Mouse (Mus musculus): ENCODE measurements around the gene Nbas.

The Nbas gene

DNA sequence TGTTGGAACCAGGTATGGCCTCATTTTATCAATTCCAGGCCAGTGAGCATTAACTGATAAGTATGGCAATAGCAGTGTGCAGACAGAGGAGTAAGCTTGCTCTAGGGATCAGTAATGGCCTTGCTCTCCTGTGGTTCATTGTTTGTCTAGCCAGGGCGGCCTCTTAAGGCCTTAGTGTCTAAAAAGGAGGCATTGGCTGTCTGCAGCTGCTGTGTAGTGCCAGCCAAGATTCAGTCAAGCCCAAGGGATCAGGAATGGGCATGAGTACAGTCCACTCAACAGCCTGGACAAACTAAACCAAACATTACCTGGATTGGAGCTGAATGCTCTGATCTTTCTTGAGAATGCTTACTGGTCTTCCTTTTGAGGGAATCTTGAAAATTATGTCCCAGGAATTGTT is 120.7 kb downstream of the Nbas start:
- DNase-seq (ENCODE audit: low spot score) = peak; percentile 6

DNA sequence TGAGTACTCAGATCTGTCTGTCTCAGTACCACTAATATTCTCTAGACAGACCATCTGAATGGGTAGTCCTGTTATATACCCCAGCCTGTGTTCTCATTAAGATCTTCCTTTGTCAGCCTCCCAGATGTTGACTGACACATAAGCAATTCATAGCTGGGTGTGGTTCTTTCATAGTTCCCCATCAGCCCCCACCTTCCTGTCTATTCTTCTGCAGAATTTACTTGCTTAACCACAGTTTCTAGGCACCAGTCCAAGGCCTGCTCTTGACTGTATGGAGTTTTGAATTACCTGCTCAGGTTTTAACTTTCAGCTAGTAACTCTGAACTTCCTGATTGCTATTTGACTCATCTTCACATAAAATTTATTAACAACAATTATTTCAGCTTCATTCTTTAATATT is 141.3 kb downstream of the Nbas start:
- DNase-seq (ENCODE audit: low spot score) = no peak

DNA sequence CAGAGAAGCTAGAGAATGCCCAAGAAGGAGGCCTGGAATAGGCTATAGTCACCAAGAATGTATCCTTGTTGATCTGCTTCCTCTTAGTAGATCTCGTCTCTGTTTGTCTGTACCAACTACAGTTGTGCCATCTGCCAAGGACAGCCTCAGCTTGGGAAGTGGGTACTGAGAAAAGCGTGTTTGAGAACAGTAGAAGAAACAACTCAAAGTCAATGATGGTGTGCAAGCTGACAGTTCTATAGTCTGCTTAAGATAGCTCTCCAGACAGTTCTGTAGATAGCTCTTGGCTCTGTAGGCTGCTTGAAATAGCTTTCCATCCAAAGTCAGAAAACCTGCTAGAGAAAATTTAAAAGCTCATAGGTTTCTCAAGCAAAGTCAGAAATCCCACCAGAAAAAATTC is 149.7 kb downstream of the Nbas start:
- DNase-seq (ENCODE audit: low spot score) = no peak

DNA sequence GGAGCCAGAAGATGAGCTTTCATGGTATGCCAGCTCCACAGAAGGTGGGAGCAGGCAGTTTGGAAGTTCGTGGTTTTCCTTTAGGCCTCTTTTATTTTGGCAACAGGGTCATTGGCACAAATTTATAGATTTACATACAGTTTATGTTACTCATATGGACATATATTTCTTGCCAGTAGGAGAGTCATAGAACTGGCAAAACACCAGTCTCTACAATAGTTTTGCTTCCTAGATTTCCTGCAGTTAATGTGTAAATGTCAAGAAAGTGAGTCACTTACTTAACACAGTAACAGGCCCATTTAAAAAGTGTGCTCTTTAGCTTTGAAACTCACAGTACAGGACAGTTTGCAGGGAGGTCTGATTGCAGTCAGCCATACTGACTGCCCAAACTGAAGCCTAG is 161.3 kb downstream of the Nbas start:
- no peak for DNase-seq (ENCODE audit: low spot score)

DNA sequence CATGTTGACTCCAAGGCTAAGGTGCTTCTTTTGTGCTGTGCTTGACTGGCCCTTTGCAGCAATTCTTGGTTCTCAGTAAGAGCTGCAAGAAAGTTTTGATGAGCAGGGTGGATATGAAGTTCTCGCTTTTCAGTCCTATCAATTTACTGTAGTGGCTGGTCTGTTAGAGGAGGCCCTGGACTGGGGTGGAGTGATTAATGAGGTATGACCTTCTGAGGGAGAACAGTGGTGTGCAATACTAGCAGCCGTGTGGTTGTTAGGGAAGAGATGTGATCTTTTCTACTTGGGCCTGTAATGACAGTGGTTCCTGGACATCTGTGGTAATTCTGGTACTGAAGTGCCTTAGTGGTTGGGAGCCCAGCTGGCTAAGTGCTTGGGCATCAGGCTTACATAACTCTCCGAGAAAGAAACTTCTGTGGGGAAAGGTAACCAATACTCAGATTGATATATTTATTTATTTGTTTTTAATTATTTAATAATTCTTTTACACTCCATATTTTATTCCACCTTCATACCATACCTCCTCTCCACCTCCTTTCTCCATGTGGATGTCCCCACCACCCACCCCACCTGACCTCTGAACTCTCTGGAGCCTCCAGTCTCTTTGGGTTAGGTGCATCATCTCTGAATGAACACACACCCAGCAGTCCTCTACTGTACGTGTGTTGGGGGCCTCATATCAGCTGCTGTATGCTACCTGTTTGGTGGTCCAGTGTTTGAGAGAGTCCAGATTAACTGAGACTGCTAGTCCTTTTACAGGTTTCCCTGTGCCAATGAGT is 175.9 kb downstream of the Nbas start:
- DNase-seq (ENCODE audit: low spot score) = no peak

DNA sequence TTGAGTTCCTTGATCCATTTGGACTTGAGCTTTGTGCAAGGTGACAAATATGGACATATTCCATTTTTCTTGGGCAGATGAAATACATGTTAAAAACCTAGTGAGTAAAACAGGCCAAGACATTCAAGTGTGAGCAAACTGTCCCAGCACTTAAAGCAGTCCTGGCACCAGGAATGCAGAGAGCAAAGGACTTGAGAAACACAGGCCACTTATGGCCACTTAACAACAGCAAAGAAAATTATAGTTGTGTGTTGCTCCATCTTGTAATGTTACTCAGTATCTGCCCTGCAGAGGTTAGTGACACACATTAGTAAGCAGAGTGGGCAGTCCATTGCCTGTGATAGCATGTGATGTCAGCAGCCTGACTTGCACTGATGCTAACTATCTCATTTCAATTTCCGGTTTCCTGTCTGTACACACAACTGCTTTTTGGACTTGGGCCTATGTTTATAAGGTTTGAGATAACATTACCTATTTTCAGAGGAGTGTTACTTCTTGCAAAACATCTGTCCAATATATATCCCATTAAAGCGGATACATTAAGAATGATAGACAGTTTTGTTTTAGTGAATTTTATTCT is 176.6 kb downstream of the Nbas start:
- DNase-seq (ENCODE audit: low spot score) = no peak

DNA sequence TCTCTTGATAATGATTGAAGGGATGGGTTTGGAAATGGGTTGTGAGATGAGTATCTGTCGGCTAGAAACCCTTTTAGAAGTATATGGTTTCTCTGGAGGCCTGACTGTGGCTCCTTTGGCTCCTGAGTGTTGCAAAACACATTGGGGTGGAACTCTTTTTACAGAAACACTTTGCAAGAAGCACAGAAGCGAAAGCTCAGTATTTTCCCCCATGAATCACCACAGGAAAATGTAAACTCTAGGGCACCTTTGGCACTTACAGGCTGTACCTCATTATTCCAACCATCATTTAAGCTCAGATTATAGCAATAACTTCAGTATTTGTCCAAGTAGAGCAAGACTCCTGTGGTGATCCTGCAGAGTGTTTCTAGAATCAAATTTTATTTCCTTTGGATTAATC is 180.0 kb downstream of the Nbas start:
- no peak for DNase-seq (ENCODE audit: low spot score)

DNA sequence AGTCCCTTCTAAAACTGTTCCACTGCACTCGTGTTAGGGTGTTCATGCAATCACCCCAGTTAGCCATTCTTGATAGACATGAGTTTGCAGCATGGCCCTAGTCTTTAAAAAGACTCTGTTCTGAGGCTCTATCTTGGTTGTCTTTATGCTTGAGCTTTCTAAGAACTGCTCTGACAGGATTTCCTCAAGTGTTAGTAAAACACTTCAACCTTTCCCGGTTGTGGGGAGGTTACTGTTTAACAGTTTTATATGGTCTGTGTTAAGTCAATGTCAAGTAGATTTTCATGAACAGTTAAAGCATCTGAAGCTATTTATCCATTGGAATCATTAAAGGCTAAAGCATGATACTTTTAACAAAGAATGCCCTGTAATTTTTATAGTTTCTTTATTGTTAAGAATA is 183.1 kb downstream of the Nbas start:
- no peak for DNase-seq (ENCODE audit: low spot score)

DNA sequence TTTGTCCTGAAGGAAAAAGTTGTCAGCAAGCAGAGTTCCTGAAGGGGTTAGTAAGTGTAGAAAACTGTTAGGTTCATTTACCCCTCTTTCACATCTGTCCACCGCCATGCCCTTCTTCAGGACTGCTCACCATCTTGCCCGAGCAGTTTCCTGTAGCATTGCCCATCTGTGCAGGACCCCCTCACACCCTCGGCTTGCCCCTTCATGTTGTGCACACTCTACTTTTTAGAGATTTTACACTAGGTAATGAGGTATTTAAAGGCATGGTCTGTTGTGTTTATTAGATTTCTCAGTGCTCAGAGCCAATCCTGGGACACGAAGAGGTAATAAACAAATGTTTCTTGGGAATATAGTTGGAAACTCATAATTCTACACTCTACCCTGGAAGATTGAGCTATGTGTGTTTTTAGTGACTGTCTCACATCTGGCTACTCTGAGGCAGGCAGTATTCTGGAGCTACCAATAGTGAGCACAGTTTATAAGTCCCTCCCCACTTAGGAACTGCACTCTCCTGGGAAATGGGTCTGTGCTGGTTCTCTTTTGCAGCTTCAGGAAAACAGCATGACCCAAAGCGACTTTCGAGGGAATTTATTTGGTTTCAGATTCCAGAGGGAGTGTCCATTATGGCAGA is 191.4 kb downstream of the Nbas start:
- no peak for DNase-seq (ENCODE audit: low spot score)

DNA sequence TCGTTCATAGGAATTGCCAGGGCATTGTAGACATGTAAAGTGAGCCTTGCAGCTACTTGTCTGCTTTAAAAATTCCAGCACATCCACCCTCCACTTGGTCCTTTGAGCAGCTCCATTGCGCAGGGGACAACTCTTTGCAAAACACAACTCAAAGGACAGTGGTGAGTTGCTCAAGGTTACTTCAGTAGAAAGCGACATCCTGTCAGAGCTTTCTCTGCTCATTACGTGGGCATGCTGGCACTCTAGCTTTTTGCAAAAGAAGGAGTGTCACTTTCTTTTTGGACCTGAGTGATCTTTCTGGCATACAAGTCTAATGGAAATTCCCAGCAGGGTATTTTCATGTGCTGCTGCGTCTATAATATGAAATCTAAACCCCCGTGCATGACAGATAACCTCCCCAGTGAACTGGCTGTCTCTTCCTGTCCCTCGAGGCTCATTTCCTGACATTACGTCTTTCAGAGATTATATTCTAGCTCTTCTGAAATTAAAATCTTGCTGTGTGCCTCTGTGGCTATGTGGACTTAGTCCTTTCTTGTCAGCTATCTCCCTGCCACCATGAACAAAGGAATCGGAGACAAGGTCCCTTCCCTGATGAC is 192.7 kb downstream of the Nbas start:
- DNase-seq (ENCODE audit: low spot score) = no peak

DNA sequence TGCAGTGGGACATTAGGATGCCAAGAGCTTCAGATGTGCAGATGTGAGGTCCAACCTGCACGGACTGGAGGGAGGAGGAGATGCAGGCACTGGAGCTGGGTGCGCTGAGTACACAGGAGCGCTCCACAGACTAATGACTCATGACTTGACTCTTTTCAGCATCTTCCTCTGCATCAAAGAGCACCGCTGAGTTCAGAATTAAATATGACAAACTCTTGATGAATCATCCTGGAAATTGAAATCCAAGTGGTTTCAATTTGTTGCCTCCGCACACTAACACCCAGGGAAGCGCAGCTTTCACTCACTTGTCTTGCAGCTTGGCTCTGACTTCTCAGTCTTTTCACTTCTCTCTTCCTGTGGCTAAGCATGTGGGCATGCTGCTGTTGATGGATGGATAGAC is 193.5 kb downstream of the Nbas start:
- no peak for DNase-seq (ENCODE audit: low spot score)

DNA sequence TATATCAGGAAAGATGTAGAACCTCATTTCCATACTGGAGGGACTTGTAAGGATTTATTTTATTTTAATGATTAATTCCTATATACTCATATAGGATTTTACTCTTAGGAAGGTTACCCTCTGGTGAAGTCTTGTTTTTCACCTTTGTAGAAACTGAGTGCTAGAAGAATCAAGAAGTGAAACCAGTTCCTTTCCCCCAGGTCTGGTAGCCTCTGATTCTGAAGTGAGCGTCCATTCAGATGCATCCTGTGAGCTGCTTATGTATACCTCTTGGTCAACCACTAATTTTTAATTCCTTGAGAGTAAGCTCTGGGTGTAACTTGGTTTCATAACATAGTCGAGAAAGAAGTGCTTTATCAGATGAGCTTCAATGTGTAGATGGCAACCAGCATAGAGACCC is 196.6 kb downstream of the Nbas start:
- no peak for DNase-seq (ENCODE audit: low spot score)

DNA sequence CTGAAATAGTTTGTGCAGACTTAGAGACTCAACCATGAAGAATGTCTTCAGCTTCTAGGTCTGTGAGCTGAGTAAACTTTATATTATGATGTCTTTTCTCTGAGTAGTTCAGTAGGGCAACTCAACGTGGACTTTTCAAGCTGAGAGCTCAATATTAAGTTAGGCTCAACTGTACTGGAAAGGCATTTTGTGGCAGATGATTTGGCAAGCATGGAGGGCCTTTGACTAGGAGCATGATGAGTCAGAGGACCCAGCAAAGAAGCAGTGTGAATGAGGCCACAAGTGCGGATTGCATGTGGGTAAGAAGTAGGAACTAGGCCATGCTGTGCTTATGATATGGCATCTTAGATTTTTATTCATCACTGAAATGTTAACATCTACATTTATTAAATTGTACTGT is 205.9 kb downstream of the Nbas start:
- peak; percentile 28 for DNase-seq (ENCODE audit: low spot score)

DNA sequence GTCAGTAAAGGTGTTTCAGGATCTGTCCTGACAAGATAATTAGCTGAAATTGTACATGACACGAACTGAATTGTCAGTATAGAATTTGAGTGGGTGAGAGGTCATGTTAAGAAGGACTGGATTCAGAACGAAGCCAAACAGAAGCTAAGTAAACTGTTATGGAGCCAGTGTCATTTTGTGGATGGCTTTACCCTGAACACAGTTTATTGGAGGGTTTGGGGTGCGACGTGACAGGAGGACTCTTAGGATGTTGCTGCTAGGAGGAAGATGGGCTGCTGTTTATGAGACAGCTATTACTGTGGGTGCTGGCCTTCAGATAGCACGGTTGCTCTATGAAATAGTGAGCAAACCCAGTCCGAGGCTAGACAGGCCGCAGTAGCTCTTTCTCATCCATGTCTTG is 210.2 kb downstream of the Nbas start:
- DNase-seq (ENCODE audit: low spot score) = no peak

DNA sequence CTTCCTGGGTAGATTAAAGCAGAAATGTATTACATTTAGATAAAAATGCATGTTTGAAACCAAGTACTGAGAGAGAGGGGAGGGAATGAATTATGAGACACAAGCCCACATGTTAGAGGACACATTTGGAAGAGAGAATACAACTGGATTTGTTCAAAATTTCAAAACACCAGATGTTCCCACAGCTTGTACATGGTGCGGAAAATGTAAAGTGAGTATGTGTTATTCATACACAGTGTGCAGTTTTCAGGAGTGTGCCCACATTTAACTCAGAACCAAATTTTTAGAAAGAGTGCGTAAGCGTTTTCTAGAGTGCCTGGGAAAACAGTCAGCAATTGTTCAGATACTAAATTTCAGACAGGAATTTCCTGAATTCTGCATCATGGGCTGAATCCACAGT is 217.3 kb downstream of the Nbas start:
- DNase-seq (ENCODE audit: low spot score) = no peak

DNA sequence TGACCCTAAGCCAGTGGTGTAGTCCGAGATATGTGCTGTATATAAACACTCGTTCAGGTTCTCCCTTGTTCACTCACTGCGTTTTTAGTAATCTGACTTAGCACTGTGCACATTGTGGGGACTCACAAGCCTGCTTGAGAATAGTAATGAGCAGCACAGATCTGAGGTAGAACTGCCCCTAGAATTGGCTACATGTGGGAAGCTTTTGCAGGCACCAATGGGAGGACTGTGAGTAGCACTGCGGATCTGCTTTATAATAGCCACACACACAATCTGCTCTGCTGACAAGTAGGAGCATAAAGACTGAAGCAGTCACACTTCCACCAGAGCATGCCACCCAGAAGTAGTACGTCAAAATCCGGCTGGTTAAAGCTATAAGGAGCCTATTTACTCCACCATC is 228.3 kb downstream of the Nbas start:
- DNase-seq (ENCODE audit: low spot score) = no peak

DNA sequence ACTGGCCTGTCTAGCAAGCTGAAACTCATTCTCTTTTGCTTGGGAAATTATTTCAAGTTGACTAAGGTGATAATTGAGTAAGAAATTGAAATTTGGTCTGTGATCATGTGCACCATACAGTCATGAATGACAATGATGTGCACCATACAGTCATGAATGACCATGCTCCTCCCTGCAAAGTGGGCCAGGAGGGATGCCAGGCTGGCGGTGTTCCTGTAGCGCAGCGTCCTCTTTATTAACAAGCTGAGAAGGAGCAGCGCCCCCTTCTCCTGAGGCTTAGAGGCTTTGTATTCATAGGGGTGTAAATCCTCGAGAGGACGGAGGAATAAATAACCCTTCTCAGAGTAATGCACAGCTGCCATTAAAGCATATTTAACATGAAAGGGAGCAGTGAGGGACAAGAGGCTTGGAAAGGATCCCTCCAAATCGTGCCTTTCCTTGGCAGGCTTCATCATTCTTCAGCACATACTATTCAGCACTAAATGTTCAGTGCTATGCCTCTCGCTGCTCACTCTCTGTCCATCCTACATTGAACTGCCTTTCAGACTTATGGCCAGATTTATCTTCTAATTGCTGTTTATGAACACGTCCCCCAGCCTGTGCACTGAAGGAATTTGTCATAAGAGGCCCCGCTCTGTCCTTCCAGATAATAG is 230.4 kb downstream of the Nbas start:
- DNase-seq (ENCODE audit: low spot score) = no peak

DNA sequence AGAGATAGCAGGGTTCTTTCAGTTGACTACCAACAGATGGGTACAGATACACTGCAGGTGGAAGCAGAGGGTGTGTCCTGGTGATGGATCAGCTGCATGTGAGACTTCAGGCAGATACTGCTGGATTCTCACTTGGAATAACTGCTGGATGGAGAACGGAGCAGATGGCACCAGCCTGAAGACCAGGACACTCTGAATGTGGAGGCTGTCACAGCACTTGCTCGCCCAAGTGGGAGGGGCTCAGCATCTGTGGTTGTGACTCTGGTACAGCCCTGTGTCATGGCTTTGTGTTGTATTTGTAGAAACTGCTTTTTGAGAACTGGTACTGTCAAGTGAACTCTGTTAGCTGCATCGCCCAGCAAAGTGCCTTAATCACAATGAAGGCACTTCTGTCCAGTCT is 231.3 kb downstream of the Nbas start:
- no peak for DNase-seq (ENCODE audit: low spot score)

DNA sequence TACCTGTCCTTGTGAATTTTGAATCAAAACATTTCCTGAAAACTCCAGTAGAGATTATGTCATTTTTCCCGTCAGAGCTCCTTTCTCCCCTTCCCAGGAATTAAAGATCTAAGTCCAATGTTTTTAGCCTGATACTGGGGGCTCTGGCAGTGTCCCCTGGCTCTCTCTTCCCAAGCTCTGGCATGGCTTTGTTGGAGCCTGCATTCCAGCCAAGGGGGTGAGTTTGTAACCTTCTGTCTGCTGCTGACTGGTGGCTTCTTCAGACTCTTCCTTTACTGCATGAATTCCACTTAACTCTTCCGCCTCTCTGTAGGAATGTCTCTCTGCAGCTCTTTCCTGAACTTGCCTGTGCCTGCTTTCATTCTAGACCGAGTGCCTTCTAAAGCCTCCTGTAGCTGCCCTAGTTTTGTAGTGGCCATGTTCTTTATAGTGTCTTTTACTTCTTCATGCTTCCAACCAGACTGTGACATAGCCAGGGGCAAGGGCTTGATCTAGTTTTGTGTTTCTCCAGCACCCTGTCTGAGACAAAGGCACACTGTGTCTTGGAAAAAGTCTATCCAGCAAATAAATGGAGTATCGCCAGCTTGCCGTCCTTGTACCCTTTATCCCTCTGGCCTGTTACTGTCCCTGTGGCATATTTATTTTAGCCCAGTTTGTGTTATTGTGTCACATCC is 236.0 kb downstream of the Nbas start:
- peak; percentile 47 for DNase-seq (ENCODE audit: low spot score)

DNA sequence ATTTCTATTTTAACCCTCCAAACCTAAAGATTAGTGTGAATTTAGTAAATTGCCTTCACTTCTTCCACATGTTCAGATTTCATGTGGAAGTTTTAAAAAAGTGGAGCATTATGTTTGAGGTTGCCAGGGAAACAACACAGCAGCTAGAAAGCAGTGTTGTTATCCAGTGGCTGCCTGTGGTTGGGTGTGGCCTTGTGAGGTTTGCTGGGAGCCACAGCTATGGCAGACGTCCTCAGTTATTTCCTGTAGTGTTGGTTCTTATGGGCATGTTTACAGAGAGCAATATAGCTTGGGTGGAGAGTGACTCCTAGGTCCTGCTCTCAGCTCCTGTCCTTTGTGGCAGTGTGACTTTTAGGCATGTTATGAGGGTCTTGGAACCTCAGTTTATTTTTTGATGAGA is 249.1 kb downstream of the Nbas start:
- DNase-seq (ENCODE audit: low spot score) = no peak

DNA sequence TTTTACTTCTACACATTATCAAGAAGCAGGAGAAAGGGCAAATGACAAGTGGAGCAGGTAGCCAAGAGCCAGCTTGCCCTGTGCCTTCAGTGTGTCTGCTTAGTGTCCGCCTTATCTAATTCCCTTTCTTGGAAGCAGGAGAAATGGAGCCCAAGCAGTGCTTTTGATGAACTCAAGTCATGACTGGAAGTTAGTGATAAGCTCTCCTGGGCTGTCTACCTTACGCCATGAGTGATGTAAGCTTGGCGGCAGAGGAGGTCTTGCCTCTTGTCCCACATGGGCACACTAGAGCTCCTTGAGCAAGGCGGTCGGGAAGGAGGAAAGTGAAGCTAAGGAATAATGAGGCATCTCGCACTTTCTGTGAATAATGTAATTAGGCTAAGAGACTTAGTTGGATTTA is 250.5 kb downstream of the Nbas start:
- DNase-seq (ENCODE audit: low spot score) = no peak

DNA sequence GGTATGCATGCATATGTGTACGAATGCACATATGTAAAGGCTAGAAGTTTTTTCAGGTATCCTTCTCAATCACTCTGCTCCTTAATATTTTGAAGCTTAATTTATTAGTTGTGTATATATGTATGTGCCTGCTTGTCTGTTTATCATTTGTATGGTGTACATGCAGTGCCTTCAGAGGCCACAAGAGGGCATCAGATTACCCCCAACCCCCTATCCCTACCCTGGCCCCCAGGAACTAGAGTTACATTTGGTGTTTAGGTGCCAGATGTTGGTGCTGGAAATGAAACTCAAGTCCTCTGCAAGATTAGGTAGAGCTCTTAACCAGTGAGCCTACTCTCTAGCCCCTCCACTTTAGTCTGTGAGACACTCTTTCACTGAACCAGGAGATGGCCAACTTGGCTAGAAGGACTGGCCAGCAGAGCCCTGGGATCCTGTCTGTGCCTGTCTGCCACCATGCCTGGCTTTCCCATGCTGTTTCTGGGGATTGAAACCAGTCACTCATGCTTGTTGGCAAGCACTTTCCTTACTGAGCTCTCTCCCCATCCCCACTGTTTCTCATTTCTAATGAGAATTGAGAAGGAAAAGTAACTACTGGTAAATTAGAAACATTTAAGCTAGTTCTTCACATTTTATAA is 263.9 kb downstream of the Nbas start:
- no peak for DNase-seq (ENCODE audit: low spot score)

Measured in adipocyte (in vitro differentiated cells).